Mouse (Mus musculus) brain, adult 2 months (tissue): Measurements from ENCODE around the gene Tecrl.

ENCODE experiments used
- DNase-seq: peaks from one replicate; pipeline ENCODE4 v3.0.0; 2011; ENCODE audit warnings: low read depth, low spot score

The Tecrl gene

GRCm38 (mm10) chr5:83354846-83355561 lies at the start of gene Tecrl:
Tecrl (minus strand) TSS chr5:83355195.
- DNase-seq, result peak; percentile 10

DNA sequence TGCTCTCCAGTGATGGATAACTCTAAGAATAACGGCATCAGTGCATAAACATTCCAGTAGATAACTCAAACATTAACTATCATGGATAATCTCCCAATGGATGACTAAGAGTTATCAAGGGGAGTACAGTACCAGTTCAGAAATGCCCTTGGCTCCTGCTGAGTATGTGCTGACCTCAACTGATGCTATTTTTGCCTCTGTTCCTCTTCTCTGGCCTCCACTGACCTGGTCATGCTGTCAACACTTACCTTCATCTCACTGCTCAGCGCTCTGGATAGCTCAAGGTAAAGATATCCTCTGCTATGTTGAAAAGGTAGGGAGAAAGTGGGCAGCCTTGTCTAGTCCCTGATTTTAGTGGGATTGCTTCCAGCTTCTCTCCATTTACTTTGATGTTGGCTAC lies 30.0 kb upstream of the Tecrl start:
- no peak for DNase-seq

DNA sequence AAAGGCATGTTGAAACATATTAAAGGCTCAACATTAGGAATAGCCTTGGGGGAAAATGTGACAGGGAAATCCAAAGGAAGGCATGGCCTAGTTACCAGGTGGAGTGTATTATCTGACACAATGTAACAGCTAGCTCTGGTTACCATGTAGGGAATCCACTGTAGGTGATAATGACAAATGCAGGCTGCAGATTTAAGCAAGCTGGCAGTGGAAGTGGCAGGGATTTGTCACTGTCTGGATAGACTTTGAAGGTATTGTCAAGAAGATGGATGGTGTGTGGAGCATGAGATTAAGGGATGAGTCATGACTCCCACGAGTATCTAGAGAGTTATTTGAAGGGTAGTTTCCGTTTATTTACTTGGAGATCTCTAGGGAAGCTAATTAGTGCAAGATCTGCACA lies 3.4 kb downstream of the Tecrl start:
- DNase-seq, result peak; percentile 42

GRCm38 (mm10) chr5:83339144-83339543 lies 15.9 kb downstream of the Tecrl start:
- no peak for DNase-seq

GRCm38 (mm10) chr5:83267148-83267776 lies 87.7 kb downstream of the Tecrl start:
- DNase-seq, result no peak

- DNase-seq, result no peak
Measured at GRCm38 (mm10) chr5:83260059-83260458, 94.9 kb downstream of the Tecrl start.

DNA sequence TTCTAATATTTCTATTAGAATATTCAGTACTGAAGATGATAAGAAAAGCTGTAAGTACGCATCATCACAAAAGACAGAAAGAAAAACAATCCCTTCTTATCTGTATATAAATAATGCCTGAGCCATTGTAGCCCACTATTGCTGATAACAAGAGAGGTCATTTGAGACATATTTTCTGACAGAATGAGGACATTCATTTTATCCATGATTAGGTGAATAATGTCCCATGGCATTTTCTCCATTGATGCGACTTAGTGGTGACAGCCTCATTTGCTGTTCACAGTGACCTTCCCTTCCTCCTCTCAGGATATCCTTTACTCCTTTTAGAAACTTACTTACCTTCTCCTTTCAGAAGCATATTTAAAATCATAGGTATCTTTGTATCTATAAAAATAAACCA lies 100.9 kb downstream of the Tecrl start:
- DNase-seq, result no peak

DNA sequence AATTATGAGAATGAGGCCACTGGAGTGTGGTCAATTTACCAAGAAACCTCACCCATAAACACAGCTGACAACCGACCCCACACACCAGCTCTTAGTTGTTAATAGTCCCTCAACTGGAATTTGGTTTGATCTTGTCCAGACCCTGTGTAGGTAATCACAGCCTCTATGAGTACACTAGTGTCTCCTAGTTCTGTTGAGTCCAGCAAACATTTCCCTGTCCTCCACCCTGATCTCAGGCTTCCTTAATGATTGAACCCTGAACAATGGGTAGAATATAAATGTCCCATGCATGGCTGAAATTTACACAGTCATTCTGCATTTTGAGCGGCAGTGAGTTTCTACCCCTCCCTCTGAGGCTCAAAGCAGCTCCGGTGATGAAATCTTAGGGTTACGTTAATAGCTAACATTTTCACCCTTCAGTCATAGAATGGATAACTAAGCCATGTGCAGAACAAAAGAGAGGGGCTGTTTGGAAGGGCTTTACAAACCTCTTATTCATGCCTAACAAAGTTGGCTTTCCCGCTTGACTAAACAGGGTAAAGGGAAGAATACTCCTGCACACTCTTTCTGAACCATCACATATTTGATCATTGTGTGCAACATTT lies 116.0 kb downstream of the Tecrl start:
- no peak for DNase-seq
